Mouse (Mus musculus): ENCODE results near the gene Olfr876. TPM values are rescaled to one million over a fixed set of nuclear protein-coding genes. Genes with fewer than 3 reads are reported as not detected.
A peak's percentile ranks its signal among the peaks of the same experiment; 100 is the strongest.
"Not testable (repeated sequence)": the region's sequence is repeated elsewhere in the genome, so short reads cannot be mapped to it uniquely, and the experiment has no call there.

Olfr876 gene
- not detected for total RNA-seq (2022)

- DNase-seq (ENCODE audit: low spot score in 2 of 2), result no peak
Measured at GRCm38 (mm10) chr9:37802731-37803130, at the start of gene Olfr876. TSS of gene Olfr876 (plus strand) at chr9:37803031.

GRCm38 (mm10) chr9:37761728-37762127 is 41.1 kb upstream of the Olfr876 start:
- no peak for DNase-seq (ENCODE audit: low spot score in 2 of 2)

GRCm38 (mm10) chr9:37762541-37762940 is 40.3 kb upstream of the Olfr876 start:
- DNase-seq (ENCODE audit: low spot score in 2 of 2), result no peak

GRCm38 (mm10) chr9:37770661-37771060 is 32.2 kb upstream of the Olfr876 start:
- DNase-seq (ENCODE audit: low spot score in 2 of 2), result no peak

- no peak for DNase-seq (ENCODE audit: low spot score in 2 of 2)
Measured at GRCm38 (mm10) chr9:37771759-37772158, 31.1 kb upstream of the Olfr876 start, which contains the start of gene Olfr875. TSS of gene Olfr875 (plus strand) at chr9:37771857.

- DNase-seq (ENCODE audit: low spot score in 2 of 2), result no peak
Measured at GRCm38 (mm10) chr9:37782766-37783260, 20.0 kb upstream of the Olfr876 start.

- not testable (repeated sequence) for DNase-seq (ENCODE audit: low spot score in 2 of 2)
Measured at GRCm38 (mm10) chr9:37783394-37784387, 19.1 kb upstream of the Olfr876 start.

GRCm38 (mm10) chr9:37786411-37786810 is 16.4 kb upstream of the Olfr876 start:
- DNase-seq (ENCODE audit: low spot score in 2 of 2), result no peak

GRCm38 (mm10) chr9:37802055-37802454 is 776 bp upstream of the Olfr876 start:
- DNase-seq (ENCODE audit: low spot score in 2 of 2), result peak in 1 of 2 experiments; percentile 41

- DNase-seq (ENCODE audit: low spot score in 2 of 2), result no peak
Measured at GRCm38 (mm10) chr9:37807235-37807634, 4.4 kb downstream of the Olfr876 start.

GRCm38 (mm10) chr9:37808456-37808855 is 5.6 kb downstream of the Olfr876 start:
- no peak for DNase-seq (ENCODE audit: low spot score in 2 of 2)

- DNase-seq (ENCODE audit: low spot score in 2 of 2), result no peak
Measured at GRCm38 (mm10) chr9:37808976-37809375, 6.1 kb downstream of the Olfr876 start.

- peak in 1 of 2 experiments; percentile 52 for DNase-seq (ENCODE audit: low spot score in 2 of 2)
Measured at GRCm38 (mm10) chr9:37814696-37815095, 11.9 kb downstream of the Olfr876 start.

- DNase-seq (ENCODE audit: low spot score in 2 of 2), result no peak
Measured at GRCm38 (mm10) chr9:37829881-37830280, 27.1 kb downstream of the Olfr876 start.

GRCm38 (mm10) chr9:37833341-37833740 is 30.5 kb downstream of the Olfr876 start:
- DNase-seq (ENCODE audit: low spot score in 2 of 2), result no peak

GRCm38 (mm10) chr9:37849267-37849666 is 46.4 kb downstream of the Olfr876 start:
- DNase-seq (ENCODE audit: low spot score in 2 of 2), result no peak

- no peak for DNase-seq (ENCODE audit: low spot score in 2 of 2)
Measured at GRCm38 (mm10) chr9:37853969-37854368, 51.1 kb downstream of the Olfr876 start, which contains the start of gene Olfr877. TSS of gene Olfr877 (plus strand) at chr9:37854269.

Other genes starting within 250 kb of the Olfr876 start
- 10 to 100 TPM; 15.0 to 18.3 (median 16.8) TPM for gene Siae, start 247.3 kb upstream of the Olfr876 start, total RNA-seq (2022)
- 1 to 10 TPM in 3 of 4 experiments, under 1 TPM in 1; 0.57 to 2.5 (median 2.1) TPM for gene Spa17, start 189.3 kb upstream of the Olfr876 start, total RNA-seq (2022)
- 10 to 100 TPM; 46.2 to 55.5 (median 51.5) TPM for gene Tbrg1, start 145.7 kb upstream of the Olfr876 start, total RNA-seq (2022)
- not detected for gene Panx3, start 133.8 kb upstream of the Olfr876 start, total RNA-seq (2022)
- gene Olfr160, start 86.8 kb upstream of the Olfr876 start, total RNA-seq (2022), result not detected
- gene Olfr874, start 57.9 kb upstream of the Olfr876 start, total RNA-seq (2022), result not detected
- gene Olfr875, start 31.2 kb upstream of the Olfr876 start, total RNA-seq (2022), result not detected
- gene Olfr877, start 51.2 kb downstream of the Olfr876 start, total RNA-seq (2022), result not detected
- not detected for gene Olfr145, start 93.7 kb downstream of the Olfr876 start, total RNA-seq (2022)
- gene Olfr878, start 114.8 kb downstream of the Olfr876 start, total RNA-seq (2022), result under 1 TPM in 2 of 4 experiments, not detected in 2; 0.13 to 0.21 TPM
- not detected for gene Olfr881, start 188.8 kb downstream of the Olfr876 start, total RNA-seq (2022)
- gene Olfr883, start 222.8 kb downstream of the Olfr876 start, total RNA-seq (2022), result under 1 TPM in 1 of 4 experiments, not detected in 3; 0.41 TPM
- gene Olfr884, start 243.5 kb downstream of the Olfr876 start, total RNA-seq (2022), result not detected

All from left cerebral cortex, adult 8-10 months (tissue).